Mouse (Mus musculus) stomach, postnatal 0 days (tissue): Measurements from ENCODE around the gene Banp. TPM values are rescaled to one million over a fixed set of nuclear protein-coding genes. Genes with fewer than 3 reads are reported as not detected.

Experiments
- ATAC-seq: fragments of 200-750 bp; cut with Nextera tagmentation; 2 replicates; pipeline ENCODE4 v1.8.0; 2017; ENCODE audit not compliant: low FRiP score, low TSS enrichment
- DNase-seq: peaks from one replicate; pipeline ENCODE4 v3.0.0-alpha.2; 2016; ENCODE audit warnings: low spot score
- H3K27ac ChIP-seq: fragments of 300-500 bp; sonication (generic); replicated peaks from 2 replicates; pipeline ENCODE4 v1.5.1; 2014; ENCODE audit warnings: mild to moderate bottlenecking, control low read depth
- H3K27me3 ChIP-seq: fragments of 300-500 bp; sonication (generic); 2 replicates; pipeline ENCODE4 v1.6.1; 2014; ENCODE audit warnings: low read length; ENCODE audit not compliant: control insufficient read depth, insufficient read depth
- H3K36me3 ChIP-seq: fragments of 300-500 bp; sonication (generic); 2 replicates; pipeline ENCODE4 v1.6.1; 2014; ENCODE audit warnings: low read length, mixed read lengths; ENCODE audit not compliant: control insufficient read depth, insufficient read depth
- H3K4me1 ChIP-seq: fragments of 300-500 bp; sonication (generic); replicated peaks from 2 replicates; pipeline ENCODE4 v1.6.1; 2014; ENCODE audit warnings: antibody characterized with exemption; ENCODE audit not compliant: control insufficient read depth, insufficient read depth
- H3K4me2 ChIP-seq: fragments of 300-500 bp; sonication (generic); replicated peaks from 2 replicates; pipeline ENCODE4 v1.6.1; 2014; ENCODE audit warnings: low read depth, mild to moderate bottlenecking, control low read depth, moderate library complexity
- H3K4me3 ChIP-seq: fragments of 300-500 bp; sonication (generic); 2 replicates; pipeline ENCODE4 v1.5.1; 2014; ENCODE audit warnings: low read depth, low read length, control low read depth
- H3K9ac ChIP-seq: fragments of 300-500 bp; sonication (generic); 2 replicates; pipeline ENCODE4 v1.6.1; 2014; ENCODE audit warnings: mild to moderate bottlenecking, low read length, control low read depth, mixed read lengths
- H3K9me3 ChIP-seq: fragments of 300-500 bp; sonication (generic); 2 replicates; pipeline ENCODE4 v1.6.1; 2016; ENCODE audit warnings: low read length; ENCODE audit not compliant: control insufficient read depth
- CTCF ChIP-seq: IDR thresholded peaks from 2 replicates; pipeline ENCODE4 v1.5.1; 2016; ENCODE audit warnings: antibody characterized with exemption, low read depth, mild to moderate bottlenecking, moderate library complexity
- EP300 ChIP-seq: optimal IDR thresholded peaks from 2 replicates; pipeline ENCODE3; 2016; ENCODE audit warnings: antibody characterized with exemption
- WGBS: fragments of 180-500 bp; shearing (Covaris S2); extraction: QIAGEN DNeasy Blood & Tissue Kit; methylation state at CpG from one replicate; pipeline ENCODE4 v1.1.7; 2014; 5-methylcytosine and 5-hydroxymethylcytosine counted together
- polyA plus RNA-seq: library from polyadenylated mRNA; unstranded; fragments of >200 nt; fragmentation: Nextera tagmentation; extraction: Ambion mirVana; gene quantifications from 2 replicates; pipeline ENCODE4 v1.2.1, GENCODE M21; 2015

Gene Banp
- 9.0 and 10.0 TPM in 2 replicates for polyA plus RNA-seq

DNA sequence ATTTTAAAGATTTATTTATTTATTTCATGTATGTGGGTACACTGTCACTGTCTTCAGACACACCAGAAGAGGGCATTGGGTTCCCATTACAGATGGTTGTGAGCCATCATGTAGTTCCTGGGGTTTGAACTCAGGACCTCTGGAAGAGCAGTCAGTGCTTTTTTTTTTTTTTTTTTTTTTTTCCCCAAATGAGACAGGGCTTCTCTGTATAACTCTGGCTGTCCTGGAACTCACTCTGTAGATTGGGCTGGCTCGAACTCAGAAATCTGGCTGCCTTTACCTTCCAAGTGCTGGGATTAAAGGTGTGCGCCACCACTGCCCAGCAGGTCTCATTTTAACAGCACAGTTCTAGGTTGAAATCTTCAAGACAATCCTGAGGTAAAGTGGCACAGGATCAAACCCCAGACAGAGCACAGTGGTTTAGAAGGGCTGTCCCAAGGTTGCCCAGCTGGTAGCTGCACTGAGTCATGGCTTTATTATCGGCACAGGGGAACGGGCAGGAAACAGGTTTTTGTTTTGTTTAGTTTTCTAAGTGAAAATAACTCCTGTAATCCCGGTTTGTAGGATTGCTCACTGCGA is at the start of gene Banp:
Gene Banp (plus strand): TSS at position 529 of the 579 bp plus-strand sequence.
- Histone ChIP-seq H3K4me3 (peak within 1 kb of the TSS; percentile 84), H3K27ac (peak within 1 kb of the TSS; percentile 99), H3K4me1 (peaks cover 8% of the 10 kb centered on the region), H3K36me3 (no peaks in the 10 kb centered on the region), H3K9me3 (no peaks in the 10 kb centered on the region), H3K4me2 (peak within 1 kb of the TSS; percentile 75), H3K9ac (peak within 1 kb of the TSS; percentile 99), H3K27me3 (no peaks in the 10 kb centered on the region)
- no peak for DNase-seq
- peak; percentile 0; the same call in 1 of the 2 replicates for ATAC-seq
- WGBS: 38% methylated on average over 6 of the region's 6 CpGs
- TF ChIP-seq CTCF (no peak), EP300 (no peak)

- WGBS: 33% methylated on average over 8 of the region's 8 CpGs
- ATAC-seq (no peak), DNase-seq (peak; percentile 44)
- 0 out of 2 replicates have a peak overlapping the region, but pooled peaks have one; percentile 24 for H3K27ac ChIP-seq
- TF ChIP-seq EP300: no peak
- no peak for TF ChIP-seq CTCF
- H3K36me3 ChIP-seq: no peaks in the 10 kb centered on the region
- H3K4me3 ChIP-seq: no peak overlapping the region
- H3K4me1 ChIP-seq: peaks cover 16% of the 10 kb centered on the region
- H3K27me3 ChIP-seq: no peaks in the 10 kb centered on the region
- H3K9me3 ChIP-seq: no peaks in the 10 kb centered on the region
- H3K4me2 ChIP-seq: no peak overlapping the region
- H3K9ac ChIP-seq: 0 out of 2 replicates have a peak overlapping the region, but pooled peaks have one; percentile 35
Observed at GRCm38 (mm10) chr8:121901498-121902236, 47.9 kb upstream of the Banp start.

DNA sequence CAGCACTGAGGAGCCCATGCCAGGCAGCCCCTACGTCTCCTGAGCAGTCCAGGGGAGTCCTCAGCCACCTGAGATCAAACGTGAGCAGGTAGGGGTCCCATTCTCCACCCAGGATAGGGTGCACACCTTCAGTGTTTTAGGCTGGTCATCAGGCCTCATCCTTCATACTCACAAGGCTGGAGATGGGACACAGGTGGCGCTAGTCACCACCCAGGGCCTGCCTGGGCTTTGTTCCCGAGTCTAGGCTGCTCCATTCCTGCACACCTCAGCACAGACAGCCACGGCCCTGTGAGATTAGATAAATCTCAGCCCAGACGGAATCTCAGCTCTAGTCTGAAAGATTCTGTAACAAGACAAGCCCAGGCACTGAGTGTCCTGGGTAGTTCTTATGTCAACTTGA is 45.6 kb upstream of the Banp start:
- no peak for ATAC-seq
- no peak overlapping the region for H3K4me3 ChIP-seq
- no peak overlapping the region for H3K27ac ChIP-seq
- no peaks in the 10 kb centered on the region for H3K9me3 ChIP-seq
- peaks cover 5% of the 10 kb centered on the region for H3K4me1 ChIP-seq
- 57% methylated on average over 6 of the region's 6 CpGs for WGBS
- H3K27me3 ChIP-seq: no peaks in the 10 kb centered on the region
- DNase-seq: no peak
- H3K36me3 ChIP-seq: no peaks in the 10 kb centered on the region
- TF ChIP-seq CTCF (peak; percentile 46), EP300 (no peak)
- H3K9ac ChIP-seq: no peak overlapping the region
- no peak overlapping the region for H3K4me2 ChIP-seq

- H3K9ac ChIP-seq: no peak overlapping the region
- WGBS: 85% methylated on average over 9 of the region's 9 CpGs
- no peaks in the 10 kb centered on the region for H3K9me3 ChIP-seq
- no peaks in the 10 kb centered on the region for H3K36me3 ChIP-seq
- H3K4me2 ChIP-seq: no peak overlapping the region; the same call in 1 of the 2 replicates
- H3K4me1 ChIP-seq: peaks cover 3% of the 10 kb centered on the region
- no peak overlapping the region for H3K4me3 ChIP-seq
- no peak for ATAC-seq
- H3K27ac ChIP-seq: no peak overlapping the region
- TF ChIP-seq CTCF: no peak
- TF ChIP-seq EP300: no peak
- no peaks in the 10 kb centered on the region for H3K27me3 ChIP-seq
- DNase-seq: no peak
Observed at GRCm38 (mm10) chr8:121904999-121905398, 44.6 kb upstream of the Banp start.

DNA sequence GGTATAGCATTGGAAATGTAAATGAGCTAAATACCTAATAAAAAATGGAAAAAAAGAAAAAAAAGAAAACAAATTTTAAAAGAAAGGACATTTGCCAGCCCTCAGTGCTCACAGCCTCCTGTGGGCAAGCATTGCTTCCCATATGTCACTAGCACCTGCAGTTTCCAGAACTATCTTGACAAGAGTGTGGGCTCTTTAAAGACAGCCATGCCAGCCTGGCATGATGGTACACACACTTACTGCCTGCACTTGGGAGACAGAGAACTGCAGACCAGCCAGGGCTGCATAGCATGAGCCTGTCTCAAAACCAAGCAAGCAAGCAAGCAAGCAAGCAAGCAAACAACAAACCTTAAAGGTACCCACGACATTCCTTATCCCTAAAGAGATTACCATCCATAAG is 44.1 kb upstream of the Banp start:
- no peak overlapping the region for H3K27ac ChIP-seq
- H3K4me1 ChIP-seq: peaks cover 3% of the 10 kb centered on the region
- H3K4me3 ChIP-seq: peak overlapping the region; percentile 73; the same call in 1 of the 2 replicates
- H3K4me2 ChIP-seq: peak overlapping the region; percentile 99
- ATAC-seq: no peak
- no peak for TF ChIP-seq EP300
- TF ChIP-seq CTCF: no peak
- no peaks in the 10 kb centered on the region for H3K36me3 ChIP-seq
- no peaks in the 10 kb centered on the region for H3K27me3 ChIP-seq
- peak overlapping the region; percentile 45; the same call in 1 of the 2 replicates for H3K9ac ChIP-seq
- DNase-seq: no peak
- no peaks in the 10 kb centered on the region for H3K9me3 ChIP-seq
- 50% methylated on average over 1 of the region's 1 CpGs for WGBS

GRCm38 (mm10) chr8:121905864-121906263 is 43.7 kb upstream of the Banp start:
- WGBS: 20% methylated on average over 5 of the region's 5 CpGs
- H3K4me1 ChIP-seq: peaks cover 3% of the 10 kb centered on the region
- TF ChIP-seq CTCF (no peak), EP300 (no peak)
- DNase-seq (no peak), ATAC-seq (no peak)
- no peaks in the 10 kb centered on the region for H3K9me3 ChIP-seq
- no peak overlapping the region for H3K27ac ChIP-seq
- peak overlapping the region; percentile 45 for H3K9ac ChIP-seq
- no peaks in the 10 kb centered on the region for H3K27me3 ChIP-seq
- no peaks in the 10 kb centered on the region for H3K36me3 ChIP-seq
- H3K4me2 ChIP-seq: peak overlapping the region; percentile 99
- peak overlapping the region; percentile 73 for H3K4me3 ChIP-seq
